Mouse (Mus musculus) MEL (cell line): ENCODE results near the gene Cemip.

ENCODE experiments used
- CTCF ChIP-seq, 3 experiments: IDR thresholded peaks in 2 of 3; conservative IDR thresholded peaks in 1 of 3; 2 replicates each; pipeline ENCODE4 v1.5.1; 2011 to 2012; ENCODE audit warnings: low read length in 3 of 3, low read depth in 2 of 3, mild to moderate bottlenecking in 2 of 3, improper control_type of control experiment in 1 of 3, inconsistent platforms in 1 of 3, mixed read lengths in 1 of 3, moderate library complexity in 1 of 3; ENCODE audit not compliant: control insufficient read depth in 1 of 3, insufficient read depth in 1 of 3, poor library complexity in 1 of 3, severe bottlenecking in 1 of 3
- GABPA ChIP-seq: IDR thresholded peaks from 2 replicates; pipeline ENCODE4 v1.6.1; 2012; ENCODE audit warnings: low read depth, mild to moderate bottlenecking, inconsistent platforms, low read length, improper control_type of control experiment, moderate library complexity
- GATA1 ChIP-seq: IDR thresholded peaks from 2 replicates; pipeline ENCODE4 v1.6.1; 2011; ENCODE audit warnings: low read depth, low read length, improper control_type of control experiment
- MAFK ChIP-seq: IDR thresholded peaks from 2 replicates; pipeline ENCODE4 v1.6.1; 2011; ENCODE audit warnings: low read depth, mild to moderate bottlenecking, low read length, improper control_type of control experiment, borderline replicate concordance
- MYC ChIP-seq: IDR thresholded peaks from 2 replicates; pipeline ENCODE4 v1.6.1; 2011; ENCODE audit warnings: low read depth, mild to moderate bottlenecking, low read length, improper control_type of control experiment, moderate library complexity
- POLR2A ChIP-seq, 2 experiments: IDR thresholded peaks; 2 replicates each; pipeline ENCODE4 v1.6.1; 2011 to 2012; ENCODE audit warnings: low read length in 2 of 2, mild to moderate bottlenecking in 2 of 2, control low read depth in 1 of 2, improper control_type of control experiment in 1 of 2, low read depth in 1 of 2, moderate library complexity in 1 of 2; ENCODE audit not compliant: control insufficient read depth in 1 of 2, insufficient read depth in 1 of 2, poor library complexity in 1 of 2
- POLR2AphosphoS2 ChIP-seq: IDR thresholded peaks from 2 replicates; pipeline ENCODE4 v1.6.1; 2011; ENCODE audit warnings: low read length, improper control_type of control experiment
- USF2 ChIP-seq, 2 experiments: IDR thresholded peaks; 2 replicates each; pipeline ENCODE4 v1.6.1; 2011 to 2012; ENCODE audit warnings: improper control_type of control experiment in 2 of 2, low read length in 2 of 2, borderline replicate concordance in 1 of 2, inconsistent platforms in 1 of 2, low read depth in 1 of 2, mild to moderate bottlenecking in 1 of 2; ENCODE audit not compliant: insufficient read depth in 1 of 2
- ZNF384 ChIP-seq: IDR thresholded peaks from 2 replicates; pipeline ENCODE4 v1.6.1; 2012; ENCODE audit warnings: low read depth, mild to moderate bottlenecking, inconsistent platforms, low read length, improper control_type of control experiment

DNA sequence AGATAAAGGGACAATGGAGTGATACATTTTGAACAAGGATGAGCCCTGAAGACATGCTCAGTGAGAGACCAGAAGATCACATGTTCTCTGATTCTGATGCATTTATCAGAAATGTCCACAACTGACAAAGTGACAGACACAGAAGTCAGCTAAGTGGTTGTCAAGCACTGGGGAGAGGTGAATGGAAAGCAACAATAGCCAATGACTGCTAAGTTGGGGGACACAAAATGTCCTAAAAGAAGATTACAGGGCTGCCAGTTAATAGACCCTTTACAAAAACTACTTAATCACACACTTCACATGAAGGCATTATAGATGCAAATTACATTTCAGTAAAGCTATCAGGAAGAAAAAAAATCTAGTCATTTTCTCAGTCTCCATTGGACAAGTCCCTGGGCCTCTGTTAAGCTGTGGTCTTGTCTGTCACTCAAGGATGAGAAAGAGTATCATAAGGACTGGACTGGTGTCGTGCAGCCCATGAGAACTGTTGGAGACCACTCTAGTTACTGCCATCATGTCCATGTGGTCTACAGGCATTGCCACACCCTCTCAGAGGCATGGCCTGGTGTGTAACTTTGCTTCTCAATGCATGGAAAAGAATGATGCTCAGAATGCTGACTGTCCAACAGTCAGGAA is 59.2 kb downstream of the Cemip start:
- TF ChIP-seq CTCF (IDR thresholded peaks at IDR 0.05 in 2 of 3, conservative IDR thresholded peaks at IDR 0.05 in 1 of 3; ENCODE audit: control insufficient read depth in 1 of 3, insufficient read depth in 1 of 3, low read depth in 2 of 3, low read length in 3 of 3, poor library complexity in 1 of 3, severe bottlenecking in 1 of 3) (no peak), POLR2AphosphoS2 (no peak), USF2 (IDR thresholded peaks at IDR 0.05; ENCODE audit: borderline replicate concordance in 1 of 2, insufficient read depth in 1 of 2, low read depth in 1 of 2, low read length in 2 of 2) (no peak), POLR2A (IDR thresholded peaks at IDR 0.05; ENCODE audit: control insufficient read depth in 1 of 2, insufficient read depth in 1 of 2, low read depth in 1 of 2, low read length in 2 of 2, poor library complexity in 1 of 2) (no peak), ZNF384 (no peak), GATA1 (no peak), GABPA (no peak), MYC (no peak), MAFK (no peak)
